Mouse (Mus musculus): ENCODE results near the gene Gnat3.

DNA sequence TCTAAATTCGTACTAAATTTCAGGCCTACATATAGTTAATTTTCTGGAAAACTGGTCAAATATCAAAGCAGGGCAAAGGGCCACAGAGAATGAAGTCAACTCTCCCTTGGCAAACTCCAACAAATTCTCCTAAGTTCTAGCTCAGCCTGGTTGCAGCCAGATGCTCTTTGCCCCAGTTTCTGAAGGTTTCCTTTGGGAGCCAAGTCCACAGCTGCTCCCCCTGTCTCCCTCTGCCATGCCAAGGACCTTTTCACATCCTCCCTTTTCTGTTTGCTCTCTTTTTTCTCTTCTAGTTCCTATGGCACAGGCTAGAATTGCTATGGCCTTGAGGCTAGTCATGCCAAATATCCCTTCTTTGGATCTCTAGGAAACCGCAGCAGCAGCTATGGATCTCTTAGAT, 43.8 kb downstream of the Gnat3 start:
- no peak for TF ChIP-seq POLR2A (IDR thresholded peaks at IDR 0.05; ENCODE audit: control insufficient read depth, extremely low read depth, insufficient read depth, low read length, poor library complexity)
- no peak for TF ChIP-seq CTCF (IDR thresholded peaks at IDR 0.05; ENCODE audit: borderline replicate concordance, control insufficient read depth, extremely low read depth, insufficient read depth, low read length, poor library complexity)
